Mouse (Mus musculus): ENCODE data around the gene Gabarapl2.

DNA sequence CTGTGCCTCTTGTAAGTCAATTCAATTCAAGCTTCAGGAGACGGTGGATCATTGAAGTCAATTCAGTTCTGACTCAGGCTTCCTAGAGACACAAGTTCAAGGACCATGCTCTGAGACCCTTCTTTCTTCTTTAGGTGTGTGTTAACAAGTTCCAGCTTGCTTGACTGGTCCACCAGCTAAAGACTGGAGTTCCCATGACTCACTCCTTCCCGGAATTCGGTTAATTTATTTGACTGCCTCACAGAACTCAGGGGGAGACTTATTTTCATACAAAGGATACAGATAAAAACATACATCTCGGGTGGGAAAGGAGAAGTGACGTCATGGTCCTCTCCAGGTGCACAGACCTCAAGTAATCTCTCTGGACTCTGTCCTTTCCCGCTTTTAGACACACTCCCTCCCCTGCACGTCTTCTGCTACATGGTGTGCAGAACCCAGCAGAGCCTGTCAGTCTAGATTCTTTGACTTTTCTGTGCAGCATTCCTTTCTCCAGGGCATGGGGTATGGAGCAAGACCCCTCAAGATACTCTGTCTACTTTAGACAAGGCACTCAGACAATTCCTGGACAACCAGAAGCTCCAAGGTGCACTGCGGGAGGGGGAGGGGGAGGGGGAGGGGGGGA is 34.9 kb upstream of the Gabarapl2 start:
- no peak for TF ChIP-seq CTCF (IDR thresholded peaks at IDR 0.05; ENCODE audit: insufficient read depth, low read length)
- TF ChIP-seq POLR2A (IDR thresholded peaks at IDR 0.05; ENCODE audit: borderline replicate concordance, extremely low read depth, low read depth, low read length), result no peak
